Mouse (Mus musculus) adrenal gland, postnatal 14 days (tissue): Measurements from ENCODE around the gene Mkrn2os. TPM values are rescaled to one million over a fixed set of nuclear protein-coding genes. Genes with fewer than 3 reads are reported as not detected.
A peak's percentile ranks its signal among the peaks of the same experiment; 100 is the strongest.
"Not testable (repeated sequence)": the region's sequence is repeated elsewhere in the genome, so short reads cannot be mapped to it uniquely, and the experiment has no call there.

Experiments used
- DNase-seq: peaks from one replicate; pipeline ENCODE4 v3.0.0; 2021; ENCODE audit warnings: mixed read lengths
- long read RNA-seq, 2 experiments: library from polyadenylated mRNA; stranded (forward); transcript quantifications; one replicate each; pipeline ENCODE4 v2.0.0; 2021
- total RNA-seq: library from RNA; stranded (reverse); gene quantifications from 2 replicates; pipeline ENCODE4 v1.2.3, GENCODE M21; 2021

Mkrn2os gene
- total RNA-seq, result 0.15 TPM in 1 of 2 replicates, not detected in the other
- long read RNA-seq, experiment 1, result 0 reads
- long read RNA-seq, experiment 2, partial matches to known transcripts, result 0 of 5 reads
- long read RNA-seq, experiment 2, other reads (novel, unspliced or antisense), result 0 of 5 reads

DNA sequence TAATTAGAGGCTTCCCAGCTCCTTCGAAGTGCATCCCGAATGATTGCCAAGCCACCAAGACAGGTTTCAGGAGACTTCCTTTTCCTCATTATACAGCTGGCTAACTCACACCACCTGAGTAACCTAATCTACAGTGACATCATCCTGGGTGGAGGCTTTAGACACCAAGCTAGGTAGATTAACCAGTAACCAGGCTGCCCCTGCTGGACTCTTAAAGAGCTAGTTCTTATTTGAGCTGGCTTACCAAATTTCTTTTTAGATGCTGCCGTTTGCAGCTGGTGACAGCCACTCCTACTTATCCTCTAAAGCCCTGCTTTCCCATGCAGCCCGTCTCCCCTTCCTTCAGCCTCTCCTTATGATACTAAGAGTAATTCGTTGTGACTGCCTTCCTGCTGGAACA, at the start of gene Mkrn2os:
Mkrn2os (minus strand) TSS at position 119 of the 400 bp plus-strand sequence.
- no peak for DNase-seq

DNA sequence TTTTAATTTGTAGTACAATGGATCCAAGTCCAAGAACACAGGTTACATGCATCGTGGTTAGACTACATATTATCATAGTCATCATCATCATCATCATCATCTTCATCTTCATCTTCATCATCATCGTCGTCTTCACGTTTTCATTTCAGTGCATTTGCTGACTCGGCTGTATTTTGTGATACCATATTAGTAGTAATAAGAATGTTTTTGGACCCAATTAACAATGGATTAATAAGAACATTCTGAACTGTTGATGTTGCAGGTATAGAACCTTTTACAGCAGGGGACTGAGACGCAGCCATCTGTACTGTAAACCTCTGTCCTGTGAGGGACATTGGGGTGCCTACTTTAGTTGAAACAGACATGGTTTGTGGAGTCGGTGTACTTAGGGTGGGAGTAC, 45.8 kb upstream of the Mkrn2os start:
- not testable (repeated sequence) for DNase-seq

DNA sequence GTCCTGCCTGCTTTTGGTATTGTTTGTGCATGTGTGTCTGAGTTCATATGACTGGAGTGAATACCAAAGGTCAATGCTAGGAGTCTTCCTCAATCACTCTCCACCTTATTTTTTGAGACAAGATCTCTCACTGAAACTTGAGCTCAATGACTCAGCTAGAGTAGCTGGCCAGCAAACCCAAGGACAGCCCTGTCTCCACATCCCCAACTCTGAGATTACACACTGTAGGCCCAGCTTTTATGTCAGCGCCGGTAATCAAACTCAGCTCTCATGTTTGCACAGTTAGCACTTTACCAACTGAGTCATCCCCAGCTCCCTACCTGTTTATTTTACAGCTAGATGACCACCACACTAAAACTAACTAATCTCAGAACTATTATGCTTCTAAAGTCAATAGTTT, 41.6 kb upstream of the Mkrn2os start:
- DNase-seq, result peak; percentile 53

DNA sequence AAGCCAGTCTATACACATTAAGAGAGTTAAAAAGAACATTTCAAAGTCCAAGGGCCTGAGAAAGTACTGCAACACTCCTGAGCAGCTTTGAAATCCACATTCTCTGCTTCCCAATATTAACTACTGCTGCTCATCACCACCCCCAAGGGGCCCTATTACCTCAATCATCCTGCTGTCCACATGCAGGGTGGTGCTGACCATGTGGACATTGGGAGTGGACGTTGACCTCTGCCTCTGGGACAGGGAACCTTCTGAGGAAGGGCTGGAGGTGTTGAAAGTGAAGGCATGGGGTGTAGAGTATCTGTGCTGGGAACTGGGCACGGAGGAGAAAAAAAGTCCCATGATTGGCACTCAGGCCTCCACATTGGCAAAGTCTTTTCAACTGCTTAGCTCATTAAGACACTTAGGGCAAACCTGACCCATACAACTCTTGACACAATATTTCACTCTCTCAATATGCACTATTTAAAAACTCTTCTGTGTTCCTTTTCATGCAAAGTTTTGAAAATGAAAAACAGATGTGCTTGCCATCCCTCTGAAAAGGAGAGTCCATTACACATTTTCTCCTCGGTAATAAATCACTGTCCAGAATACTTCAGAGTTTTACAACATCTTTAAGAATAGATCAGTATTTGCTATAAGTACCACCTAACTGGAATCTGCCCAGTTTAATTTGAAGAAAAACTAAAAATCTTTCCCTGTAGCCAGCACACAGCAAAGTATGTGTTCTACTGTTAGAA, 38.9 kb upstream of the Mkrn2os start:
- no peak for DNase-seq

DNA sequence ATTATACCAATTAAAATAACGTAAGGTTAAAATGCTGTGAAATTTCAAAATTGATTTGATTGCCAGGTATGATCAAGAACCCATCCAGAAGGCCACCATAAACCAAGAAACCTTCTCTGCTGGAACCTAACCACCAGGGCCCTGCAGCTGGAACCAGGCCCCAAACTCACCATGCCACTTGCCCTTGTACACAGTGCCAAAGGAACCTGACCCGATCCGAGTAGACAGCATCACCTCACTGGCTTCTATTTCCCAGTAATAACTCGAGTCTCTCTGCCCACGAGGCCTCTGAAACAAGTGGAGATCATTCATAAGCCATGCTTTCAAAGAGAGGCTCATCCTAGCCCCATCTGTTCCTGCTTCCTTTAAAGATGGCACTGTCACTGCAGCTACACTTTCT, 33.7 kb upstream of the Mkrn2os start:
- no peak for DNase-seq

DNA sequence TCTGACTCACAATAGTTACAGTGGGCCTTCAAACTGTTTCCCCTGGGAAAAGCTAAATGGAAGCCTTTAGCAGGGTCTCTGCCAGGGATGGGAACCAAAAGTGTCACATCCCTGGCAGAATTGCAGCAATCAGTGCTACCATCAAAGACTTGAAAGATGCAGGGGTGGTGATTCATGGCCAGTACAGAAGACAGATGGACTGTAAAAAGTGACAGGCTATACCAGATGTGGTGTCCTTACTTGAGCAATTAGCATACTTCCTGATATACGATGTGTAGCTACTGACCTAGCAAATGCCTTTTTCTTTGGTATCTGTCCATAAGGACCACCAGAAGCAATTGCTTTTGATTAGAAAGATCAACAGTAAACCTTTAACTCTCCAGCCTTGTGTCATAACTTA, 28.6 kb upstream of the Mkrn2os start:
- DNase-seq, result no peak

DNA sequence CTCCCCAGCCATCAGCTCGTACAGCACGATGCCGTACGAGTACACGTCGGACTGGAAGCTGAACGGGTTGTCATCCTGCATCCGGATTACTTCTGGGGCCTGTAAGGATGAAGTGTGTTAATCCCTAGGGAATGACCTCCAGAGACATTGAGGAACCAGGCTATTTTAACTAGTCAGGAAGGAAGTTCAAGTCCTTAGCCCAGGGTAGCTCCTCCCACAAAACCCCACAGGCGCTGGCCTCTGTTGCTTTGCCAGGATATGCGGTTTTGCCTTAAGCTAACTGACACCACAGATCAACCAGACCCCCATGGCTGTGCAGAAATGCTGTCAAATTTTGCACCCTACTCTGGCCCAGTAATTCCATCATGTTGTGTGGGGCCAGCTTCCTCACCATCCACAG, 27.4 kb upstream of the Mkrn2os start:
- peak; percentile 19 for DNase-seq

DNA sequence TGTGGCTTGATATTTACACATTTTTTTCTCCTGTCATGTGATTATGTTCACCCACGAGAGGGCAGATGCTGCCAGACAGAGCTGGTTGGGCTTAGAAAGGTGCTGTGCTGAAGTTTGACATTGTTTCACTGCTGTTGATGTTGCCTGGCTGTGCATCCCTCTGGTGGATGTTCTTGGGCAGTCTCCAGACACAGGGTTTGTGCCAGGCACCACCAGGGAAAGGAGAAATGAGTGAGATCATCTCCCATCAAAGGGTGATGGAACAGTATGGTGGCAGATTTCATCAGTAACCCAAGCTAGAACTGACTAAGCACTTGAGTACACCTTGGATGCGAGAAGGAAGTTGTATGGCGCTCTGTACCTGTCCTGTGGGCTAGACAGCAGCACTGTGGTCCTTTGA, 23.6 kb upstream of the Mkrn2os start:
- DNase-seq, result no peak

DNA sequence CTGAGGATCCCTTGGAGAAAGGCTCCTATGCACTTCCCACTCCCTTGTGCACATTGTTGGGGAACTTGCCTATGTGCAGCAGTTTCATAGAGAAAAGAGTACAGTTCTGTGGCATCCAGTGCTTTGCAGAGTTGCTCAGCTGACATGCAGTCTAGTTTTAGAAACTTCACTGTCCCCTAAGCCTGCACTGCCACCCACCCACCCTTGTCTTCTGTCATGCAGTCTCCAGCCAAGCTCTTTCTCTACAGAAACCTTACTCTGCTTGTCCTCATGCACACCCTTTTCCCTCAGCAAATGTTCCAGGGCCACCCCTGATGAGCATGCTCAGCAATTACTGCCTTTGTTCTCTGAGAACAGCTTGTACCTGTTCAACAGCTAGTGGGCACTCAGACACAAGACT, 21.4 kb upstream of the Mkrn2os start:
- no peak for DNase-seq

DNA sequence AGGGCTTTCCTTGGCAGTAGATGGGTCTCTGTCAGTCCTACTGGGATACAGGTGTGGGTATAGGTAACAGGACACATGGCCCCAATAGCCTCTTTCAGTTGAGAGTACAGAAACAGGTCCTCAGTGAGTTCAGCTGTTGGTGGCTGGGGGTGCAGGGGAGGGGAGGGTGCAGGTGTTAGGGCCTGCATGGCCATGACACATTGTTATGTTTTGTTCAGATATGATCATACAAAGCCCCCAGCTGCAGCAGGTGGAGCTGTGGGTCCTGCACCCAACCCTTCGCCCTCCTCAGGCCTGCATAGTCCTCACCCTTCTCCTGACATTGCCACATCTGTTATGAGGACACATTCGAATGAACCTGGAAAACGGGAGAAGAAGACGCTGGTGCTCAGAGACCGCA, 17.9 kb upstream of the Mkrn2os start:
- no peak for DNase-seq

DNA sequence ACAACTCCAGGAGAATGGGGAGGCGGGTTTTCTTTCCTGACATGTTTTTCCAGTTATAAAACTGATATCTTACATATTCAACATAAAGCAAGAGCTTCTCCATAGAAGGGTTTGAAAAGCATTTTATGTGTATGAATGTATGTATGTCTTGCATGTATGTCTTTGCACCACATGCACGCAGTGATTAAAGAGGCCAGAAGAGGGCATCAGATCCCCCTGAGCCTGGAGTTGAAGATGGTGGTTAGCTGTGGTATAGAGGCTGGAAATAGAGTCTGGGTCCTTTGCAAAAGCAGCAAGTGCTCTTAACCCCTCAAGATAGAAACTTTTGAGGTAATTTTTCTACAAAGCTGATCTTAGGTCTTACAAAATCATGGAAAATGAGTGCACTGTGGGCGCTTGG, 16.7 kb upstream of the Mkrn2os start:
- peak; percentile 33 for DNase-seq

DNA sequence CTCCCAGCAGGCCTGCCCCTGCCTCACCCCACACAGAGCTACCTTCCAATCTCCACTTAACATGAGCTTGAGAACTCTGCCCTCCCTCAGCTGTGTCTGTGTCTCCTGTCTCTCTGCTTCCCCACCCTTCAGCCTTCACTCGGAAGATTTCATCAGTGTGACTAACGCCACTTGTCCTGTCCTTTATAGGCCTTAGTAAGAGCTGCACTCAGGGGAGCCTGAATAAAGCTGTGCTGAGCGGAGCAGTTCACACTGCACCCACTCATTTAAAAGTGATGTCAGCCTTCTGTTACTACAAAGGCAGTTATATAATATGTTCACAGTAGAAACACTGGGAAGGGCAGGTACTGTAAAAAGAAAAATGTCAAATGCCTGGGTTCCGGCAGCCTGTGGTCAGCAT, 15.1 kb upstream of the Mkrn2os start:
- DNase-seq, result peak; percentile 60

DNA sequence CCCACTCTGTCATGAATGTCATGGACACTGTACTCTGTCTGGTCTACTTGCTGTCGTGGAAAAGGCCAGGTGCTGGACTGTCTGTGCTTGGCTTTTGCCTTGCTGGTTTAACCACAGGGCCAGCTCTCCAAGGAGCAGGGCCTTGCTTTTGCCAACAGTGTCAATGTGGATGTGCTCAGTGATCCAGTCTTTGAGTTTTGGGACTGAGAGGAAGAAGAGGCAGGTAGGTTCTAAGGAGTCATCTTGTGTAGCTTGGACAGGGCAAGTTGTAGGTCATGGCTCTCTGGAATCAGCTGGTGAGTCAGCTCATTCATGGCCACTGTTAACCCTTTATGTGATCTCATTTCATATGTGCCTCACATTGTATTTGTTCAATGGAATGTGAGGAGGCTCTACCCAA, 14.1 kb upstream of the Mkrn2os start:
- peak; percentile 25 for DNase-seq

DNA sequence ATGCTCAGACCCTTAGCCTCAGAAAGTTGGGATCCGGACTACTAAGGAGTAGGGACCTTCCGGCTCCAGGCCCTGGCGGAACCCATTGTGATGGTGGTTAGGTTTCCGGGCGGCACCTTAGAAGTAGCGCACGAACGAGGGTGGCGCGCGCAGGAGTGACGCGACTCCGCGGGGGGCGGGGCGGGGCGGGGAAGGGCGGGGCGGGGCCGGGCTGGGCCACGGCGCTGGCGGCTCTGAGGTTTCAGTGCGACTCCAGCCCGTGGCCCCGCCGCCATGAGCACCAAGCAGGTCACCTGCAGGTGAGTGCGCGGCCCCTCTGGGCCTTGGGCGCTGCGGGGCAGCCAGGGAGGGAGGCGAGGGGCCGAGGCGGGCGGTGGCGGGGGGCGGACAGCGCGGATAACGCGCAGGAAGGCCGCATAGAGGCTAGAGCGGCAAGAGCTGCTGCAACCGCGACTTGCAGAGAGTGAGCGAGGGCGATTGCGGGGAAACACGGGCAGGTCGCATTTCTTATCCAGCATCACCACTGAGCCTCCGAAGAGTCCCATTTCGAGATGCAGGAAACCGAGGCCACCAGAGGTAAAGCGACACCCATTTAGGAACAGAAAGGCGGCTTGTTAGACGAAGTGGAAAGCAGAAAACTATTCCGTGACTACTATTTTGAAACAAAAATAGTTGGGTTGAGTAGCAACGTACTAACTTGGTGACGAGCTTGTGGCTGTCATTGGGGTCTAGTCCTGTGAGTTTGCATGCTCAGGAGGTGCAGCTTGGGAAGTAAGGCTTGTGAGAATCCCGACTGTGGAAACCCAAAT, 9.5 kb upstream of the Mkrn2os start, which contains the start of gene Mkrn2:
Mkrn2 (plus strand) TSS at position 188 of the 809 bp plus-strand sequence.
- peak; percentile 94 for DNase-seq

DNA sequence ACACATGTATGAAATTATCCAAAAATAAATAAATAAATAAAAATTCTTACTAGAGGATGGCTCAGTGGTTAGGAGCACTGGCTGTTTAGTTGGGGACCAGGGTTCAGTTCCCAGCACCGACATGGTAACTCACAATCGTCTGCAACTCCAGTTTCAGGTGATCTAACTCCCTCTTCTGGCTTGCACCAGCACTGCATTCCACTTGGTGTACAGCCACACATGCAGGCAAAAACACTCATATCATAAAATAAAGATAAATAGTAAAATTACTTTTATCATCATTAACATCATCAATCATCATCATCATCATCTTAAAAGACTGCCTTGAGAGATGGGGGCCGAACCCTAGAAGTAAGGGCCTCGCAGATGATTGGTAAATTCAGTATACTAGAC, 8.9 kb upstream of the Mkrn2os start:
- DNase-seq, result peak; percentile 19

DNA sequence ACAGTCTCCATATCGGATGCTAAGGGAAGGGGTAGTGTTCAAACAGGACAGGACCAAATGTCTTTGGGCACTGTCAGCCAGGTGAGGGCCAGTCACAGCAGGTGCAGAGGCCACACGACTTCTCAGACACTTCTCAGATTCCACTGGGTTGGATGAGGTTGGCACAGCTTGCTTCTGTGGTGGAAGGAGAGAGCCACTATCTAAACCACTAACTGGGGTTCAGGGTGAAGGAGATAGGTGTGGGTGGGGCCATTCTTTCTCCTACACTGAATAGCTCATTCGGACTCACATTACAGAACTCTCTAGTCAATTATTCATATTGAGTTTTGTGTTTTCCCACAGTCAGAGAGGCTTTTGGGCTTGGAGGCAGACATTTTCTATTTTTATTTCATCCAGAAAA, 3.3 kb upstream of the Mkrn2os start:
- DNase-seq, result no peak

DNA sequence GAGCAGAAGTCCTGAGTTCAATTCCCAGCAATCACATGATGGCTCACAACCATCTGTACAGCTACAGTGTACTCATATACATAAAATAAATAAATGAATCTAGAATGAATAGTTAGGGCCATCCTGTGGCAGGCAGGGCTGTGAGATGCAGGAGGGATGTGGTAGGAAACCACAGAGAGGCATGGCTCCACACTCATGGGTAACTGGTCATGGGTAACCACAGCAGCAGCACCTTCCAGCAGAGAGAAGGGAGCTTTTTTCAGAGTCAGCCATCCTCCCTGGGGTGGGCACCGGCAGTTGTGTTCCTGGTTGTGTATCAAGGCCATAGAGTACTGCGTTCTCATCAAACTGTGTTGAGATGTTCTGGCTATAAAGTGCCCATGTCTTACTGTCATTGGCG, 2.1 kb upstream of the Mkrn2os start:
- DNase-seq, result no peak

DNA sequence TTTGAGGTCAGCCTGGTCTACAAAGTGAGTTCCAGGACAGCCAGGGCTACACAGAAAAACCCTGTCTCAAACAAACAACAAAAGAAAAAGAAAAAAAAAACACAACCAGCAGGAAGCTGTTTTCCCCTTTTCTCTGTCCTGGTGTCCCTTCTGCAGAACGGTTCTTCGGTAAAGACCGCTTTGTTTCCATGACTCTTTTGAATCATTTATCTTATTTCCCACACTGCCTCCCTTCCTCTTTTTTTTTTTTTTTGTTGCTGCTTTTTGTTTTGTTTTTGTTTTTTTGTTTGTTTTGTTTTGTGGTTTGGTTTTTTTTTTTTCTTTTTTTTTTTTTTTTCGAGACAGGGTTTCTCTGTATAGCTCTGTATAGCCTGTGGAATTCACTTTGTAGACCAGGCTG, 876 bp upstream of the Mkrn2os start:
- DNase-seq, result no peak

DNA sequence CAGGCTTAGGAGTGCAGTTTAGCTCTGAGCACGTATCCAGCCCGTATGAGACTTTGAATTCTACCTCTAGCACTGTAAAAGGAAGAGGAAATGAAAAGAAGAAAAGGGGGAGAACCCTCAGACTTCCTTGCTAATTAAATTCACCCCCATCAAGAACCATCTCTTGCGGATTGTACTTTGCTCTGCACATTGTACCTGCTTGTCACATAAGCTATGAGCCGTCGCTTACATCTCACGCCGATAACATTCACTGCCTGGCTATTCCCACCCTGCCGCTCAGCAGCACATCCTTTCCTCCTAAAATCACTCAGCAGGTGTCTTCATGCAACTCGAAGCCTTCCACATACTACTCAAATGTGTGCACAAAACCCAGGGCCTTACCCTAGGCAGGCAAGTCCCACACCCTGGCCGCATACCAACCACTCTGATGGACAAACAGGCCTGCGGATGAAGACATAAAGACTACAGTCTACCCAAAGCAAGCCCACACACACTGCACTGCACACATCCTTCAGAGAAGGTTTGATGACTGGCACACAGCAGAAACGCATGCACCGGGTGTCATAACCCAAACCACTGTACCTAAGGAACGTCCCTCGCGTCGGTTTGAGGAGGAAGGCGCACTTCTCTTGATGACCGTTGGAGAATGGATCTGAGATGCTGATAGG, 550 bp downstream of the Mkrn2os start:
- DNase-seq, result no peak

DNA sequence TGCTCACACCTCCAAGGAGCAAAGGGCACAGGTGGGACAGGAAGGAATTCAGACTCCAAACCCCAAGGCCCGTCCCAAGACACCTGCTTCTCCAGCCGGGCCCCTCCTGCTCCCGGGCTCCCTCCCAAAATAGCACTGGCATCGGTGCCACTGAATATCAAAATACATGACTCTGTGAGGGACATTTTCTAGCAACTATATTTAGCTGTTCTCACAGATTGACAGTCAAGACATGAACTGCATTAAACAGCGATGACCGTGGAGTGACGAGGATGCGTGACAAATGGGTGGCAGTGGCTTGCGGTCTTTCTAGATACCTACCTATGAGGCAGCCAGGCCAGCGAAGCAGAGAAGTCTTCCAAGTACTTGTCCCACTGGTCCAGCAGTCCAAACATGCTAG, 6.1 kb downstream of the Mkrn2os start:
- no peak for DNase-seq

DNA sequence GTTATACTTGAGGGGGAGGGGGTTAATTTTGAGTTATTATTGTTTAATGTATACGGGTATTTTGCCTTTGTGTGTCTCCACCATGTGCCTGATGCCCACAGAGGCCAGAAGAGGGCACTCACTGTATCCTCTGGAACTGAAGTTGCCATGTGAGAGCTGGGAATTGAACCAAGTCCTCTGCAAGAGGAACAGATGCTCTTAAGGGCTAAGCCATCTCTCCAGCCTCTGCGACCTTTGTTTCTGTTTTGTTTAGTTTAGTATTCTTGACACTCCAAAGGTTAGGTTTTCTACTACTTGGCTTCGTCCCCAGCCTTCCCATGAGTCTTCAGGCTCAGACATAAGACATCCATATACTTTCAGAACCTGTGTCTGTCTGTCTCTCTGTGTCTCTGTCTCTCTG, 8.2 kb downstream of the Mkrn2os start:
- no peak for DNase-seq

DNA sequence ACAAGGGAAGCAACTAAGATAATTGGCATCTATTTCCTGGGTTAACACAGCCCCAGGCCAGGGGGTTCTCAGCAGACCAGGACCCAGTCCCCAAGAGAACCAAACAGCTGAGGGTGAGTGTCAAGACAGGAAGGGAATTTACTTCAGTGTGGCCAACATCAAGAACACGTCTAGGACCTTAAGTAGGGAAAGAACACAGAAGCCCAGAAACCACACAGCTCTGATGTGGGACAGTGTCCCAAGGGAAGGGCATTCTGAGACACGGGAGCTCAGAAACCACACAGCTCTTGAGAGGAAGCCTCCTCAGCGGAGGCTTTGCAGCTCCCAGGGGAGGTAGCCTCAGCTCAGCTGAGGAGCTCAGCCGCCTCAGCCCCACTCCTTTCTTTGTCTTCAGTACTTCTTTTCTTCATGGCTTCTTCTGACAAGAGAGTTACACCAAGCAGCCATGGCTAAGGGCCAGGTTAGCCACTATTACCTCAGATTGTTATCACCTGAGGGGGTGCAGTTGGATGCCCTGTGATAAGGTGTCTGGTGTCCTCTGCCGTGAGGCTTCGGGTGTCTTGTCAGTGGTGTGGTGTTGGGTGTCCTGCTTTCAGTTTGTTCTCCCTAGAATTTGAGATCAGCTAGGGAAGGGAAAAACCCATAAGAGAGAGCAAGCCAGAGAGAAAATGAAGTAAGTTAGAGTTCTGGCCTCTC, 8.8 kb downstream of the Mkrn2os start:
- no peak for DNase-seq
